Mouse (Mus musculus) adrenal gland, adult 18-20 months (tissue): ENCODE data around the gene Cldn5. TPM values are rescaled to one million over a fixed set of nuclear protein-coding genes. Genes with fewer than 3 reads are reported as not detected.

Source experiments
- DNase-seq, 2 experiments: peaks; one replicate each; pipeline ENCODE4 v3.0.0; 2021 to 2022; ENCODE audit warnings: low spot score in 2 of 2
- total RNA-seq, 2 experiments: library from RNA; stranded (reverse); gene quantifications; 1 replicate in 1 of 2; 2 replicates in 1 of 2; pipeline ENCODE4 v1.2.3; 2021

Gene Cldn5
- total RNA-seq, 2 experiments from 2014 or later = 4.5 to 13.7 TPM

- DNase-seq = no peak
Measured at GRCm38 (mm10) chr16:18781810-18782209, 5.2 kb downstream of the Cldn5 start.

GRCm38 (mm10) chr16:18785025-18785424 is 8.4 kb downstream of the Cldn5 start:
- no peak for DNase-seq

DNA sequence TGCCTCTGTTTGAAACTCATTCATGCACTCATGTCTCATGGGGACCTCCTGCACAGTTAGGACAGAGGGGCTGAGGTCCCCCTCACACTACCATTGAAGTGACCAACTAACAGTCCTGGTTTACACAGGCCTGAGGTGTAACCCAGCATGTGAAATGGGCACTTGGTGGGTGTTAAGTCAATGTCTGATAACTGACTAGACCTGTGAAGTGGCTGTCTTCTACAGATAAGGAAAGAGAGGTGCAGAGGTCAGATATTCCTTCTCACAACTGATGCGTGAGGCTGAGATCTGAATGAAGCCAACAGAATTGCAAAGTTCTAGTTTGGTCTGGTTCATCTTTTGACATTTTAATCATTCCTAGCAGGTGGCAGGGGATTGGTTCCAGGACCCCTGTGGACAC is 8.8 kb downstream of the Cldn5 start:
- no peak for DNase-seq

- DNase-seq = no peak
Measured at GRCm38 (mm10) chr16:18786652-18787051, 10.0 kb downstream of the Cldn5 start.

DNA sequence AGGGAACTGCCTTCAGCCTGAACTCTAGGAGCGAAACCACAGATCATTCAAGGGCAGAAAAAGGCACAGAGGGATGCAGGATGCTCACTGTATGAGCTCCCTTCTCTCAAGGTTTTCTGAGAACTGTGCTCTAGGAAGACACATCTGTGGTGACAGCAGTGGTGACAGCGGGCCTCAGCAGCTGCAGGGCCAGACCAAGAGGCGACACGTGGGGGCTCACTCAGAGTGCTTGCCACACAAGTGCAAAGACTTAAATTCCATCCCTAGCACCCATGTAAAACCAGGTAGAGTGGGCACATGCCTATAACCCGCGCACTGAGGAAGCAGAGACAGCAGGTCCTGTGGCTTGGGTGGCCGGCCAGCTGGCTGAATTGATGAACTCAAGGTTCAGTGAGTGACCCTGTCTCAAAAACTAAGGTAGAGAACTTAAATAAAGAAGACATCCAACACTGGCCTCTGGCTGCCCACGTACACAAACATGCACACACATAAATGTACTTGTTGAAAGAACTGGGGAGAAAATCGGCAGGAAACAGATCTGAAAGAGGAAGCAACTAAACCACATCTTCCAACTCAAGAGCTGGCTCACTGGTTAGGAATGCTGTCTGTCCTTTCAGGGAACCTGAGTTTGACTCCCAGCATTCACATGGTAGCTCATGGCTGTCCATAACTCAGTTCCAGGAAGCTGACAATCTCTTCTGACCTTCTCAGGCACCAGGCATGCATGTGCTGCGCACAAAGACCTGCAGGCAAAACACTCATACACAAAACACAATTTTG is 12.2 kb downstream of the Cldn5 start:
- no peak for DNase-seq

GRCm38 (mm10) chr16:18795223-18795899 is 18.7 kb downstream of the Cldn5 start:
- no peak for DNase-seq

DNA sequence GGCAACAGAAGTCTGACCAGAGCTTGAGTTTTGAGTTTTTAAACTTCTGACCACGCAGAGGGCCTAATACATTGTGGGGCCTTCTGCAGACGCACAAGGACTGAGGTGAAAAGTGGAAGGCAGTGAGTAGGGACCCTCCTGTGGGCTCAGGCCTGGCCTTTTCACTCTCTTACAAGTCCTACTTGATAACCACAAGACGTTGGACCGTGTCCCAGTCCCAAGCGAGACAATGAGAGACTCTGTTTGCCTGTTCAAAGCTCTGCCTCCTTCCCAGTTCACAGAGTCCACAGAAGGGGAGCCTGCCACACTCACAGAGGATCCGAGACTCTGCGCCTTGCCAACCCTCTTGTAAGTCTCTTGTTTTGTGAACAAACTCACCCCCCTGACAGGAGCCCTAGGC is 20.0 kb downstream of the Cldn5 start:
- no peak for DNase-seq

DNA sequence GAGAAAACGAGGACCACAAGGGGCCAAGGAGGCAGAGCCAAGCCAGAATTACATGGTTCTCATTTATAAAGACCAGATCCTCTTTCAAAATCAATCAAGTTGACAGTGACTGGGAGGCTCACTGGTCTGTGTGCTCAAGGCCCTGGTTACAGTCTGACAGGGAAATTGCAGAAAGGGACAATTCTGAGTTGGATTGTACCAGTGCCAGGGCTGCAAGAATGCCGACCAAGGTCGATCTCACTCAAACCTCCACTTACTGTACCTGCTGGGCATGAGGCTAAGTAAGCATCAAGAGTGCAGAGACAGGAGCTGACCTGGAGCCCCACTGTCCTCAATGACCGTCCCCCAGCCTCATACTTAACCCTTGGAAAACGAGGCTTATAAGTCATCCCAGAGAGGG is 21.5 kb downstream of the Cldn5 start:
- no peak for DNase-seq

DNA sequence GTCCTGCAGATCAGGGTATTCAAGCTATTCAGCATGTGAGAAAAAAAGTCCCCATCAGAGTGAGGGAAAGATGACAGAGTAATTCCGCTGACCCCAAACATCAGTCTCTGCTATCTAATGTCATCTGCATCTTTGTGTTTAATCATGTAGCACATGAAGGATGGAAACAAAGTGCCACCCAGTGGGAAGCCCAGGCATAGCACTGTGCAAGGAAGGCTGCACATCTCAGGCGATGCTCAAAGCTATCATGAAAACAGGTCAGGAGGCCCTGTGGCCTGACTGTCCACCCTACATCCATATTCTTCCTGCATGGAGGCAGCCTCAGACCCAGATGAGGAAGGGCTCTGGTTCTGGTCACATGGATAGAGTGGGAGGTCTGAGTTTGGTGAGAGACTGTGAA is 22.2 kb downstream of the Cldn5 start:
- peak; percentile 47 to 53 for DNase-seq

- DNase-seq = peak in 1 of 2 experiments; percentile 14
Measured at GRCm38 (mm10) chr16:18805746-18806145, 29.1 kb downstream of the Cldn5 start.

- no peak for DNase-seq
Measured at GRCm38 (mm10) chr16:18809001-18809400, 32.4 kb downstream of the Cldn5 start.

DNA sequence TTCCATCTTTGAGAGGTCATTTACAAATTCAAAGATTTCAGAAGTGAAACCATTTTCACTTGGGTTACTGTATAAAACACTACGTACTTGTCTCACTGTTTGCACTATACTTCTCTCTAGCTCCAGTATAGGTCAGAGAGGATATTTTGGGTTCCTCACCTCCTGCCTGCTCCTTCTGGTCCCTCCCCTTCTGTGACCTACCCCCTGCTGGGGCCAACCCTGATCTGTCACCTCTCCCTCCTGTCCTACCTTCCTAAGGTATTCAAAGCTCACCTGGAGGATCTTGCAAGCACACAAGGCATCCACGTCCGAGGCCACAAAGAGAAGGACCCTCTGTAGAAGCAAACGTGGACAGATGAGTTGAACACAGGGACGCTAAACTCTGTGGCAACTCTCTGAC is 34.4 kb downstream of the Cldn5 start:
- DNase-seq = no peak

DNA sequence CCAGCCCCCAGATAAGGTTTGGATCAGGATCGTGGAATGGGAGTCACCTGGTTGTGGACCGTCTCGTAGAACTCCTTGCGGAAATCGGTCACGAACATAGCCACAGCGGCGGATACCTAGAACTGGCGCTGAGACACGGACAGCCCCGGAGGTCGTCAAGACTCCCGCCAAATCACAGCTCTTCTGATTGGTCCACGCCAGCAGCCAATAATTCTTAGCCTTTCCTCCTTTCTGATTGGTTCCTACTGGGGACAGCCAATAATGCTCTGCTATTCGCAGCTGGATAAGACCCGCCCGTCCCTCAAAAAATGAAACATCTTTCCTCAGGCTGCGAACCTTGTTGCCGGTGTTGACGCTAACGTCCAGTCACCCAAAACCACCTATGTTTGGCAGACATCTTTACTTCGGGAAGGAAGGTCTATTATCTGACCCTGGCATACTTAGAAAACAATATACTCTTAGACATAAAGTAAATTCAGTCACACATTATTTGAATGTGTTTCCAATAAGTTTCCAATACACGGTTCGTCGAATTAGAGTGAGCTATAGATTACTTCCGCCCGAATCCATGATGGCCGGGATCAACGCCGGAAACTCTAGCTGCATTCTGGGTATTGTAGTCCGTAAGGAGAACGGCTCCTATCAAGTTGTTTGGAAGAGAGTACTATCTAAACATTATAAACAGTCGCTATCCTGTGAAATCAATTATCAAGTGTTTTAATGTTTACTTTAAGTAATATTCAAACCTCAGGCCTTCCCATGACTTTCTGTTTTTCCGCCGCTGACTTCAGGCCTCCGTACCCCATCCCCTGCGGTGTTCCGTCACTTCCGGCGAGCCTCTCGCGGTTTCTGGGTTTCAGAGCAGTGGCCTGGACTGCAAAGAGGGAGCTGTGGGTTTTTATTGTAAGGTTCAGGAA is 35.1 kb downstream of the Cldn5 start, which contains the start of the genes Ufd1 and Cdc45:
TSS of gene Ufd1 (plus strand) at position 312 of the 917 bp plus-strand sequence.
TSS of gene Cdc45 (minus strand) at position 520 of the 917 bp plus-strand sequence.
- peak; percentile 79 to 83 for DNase-seq

GRCm38 (mm10) chr16:18812385-18812910 is 35.8 kb downstream of the Cldn5 start:
- no peak for DNase-seq

DNA sequence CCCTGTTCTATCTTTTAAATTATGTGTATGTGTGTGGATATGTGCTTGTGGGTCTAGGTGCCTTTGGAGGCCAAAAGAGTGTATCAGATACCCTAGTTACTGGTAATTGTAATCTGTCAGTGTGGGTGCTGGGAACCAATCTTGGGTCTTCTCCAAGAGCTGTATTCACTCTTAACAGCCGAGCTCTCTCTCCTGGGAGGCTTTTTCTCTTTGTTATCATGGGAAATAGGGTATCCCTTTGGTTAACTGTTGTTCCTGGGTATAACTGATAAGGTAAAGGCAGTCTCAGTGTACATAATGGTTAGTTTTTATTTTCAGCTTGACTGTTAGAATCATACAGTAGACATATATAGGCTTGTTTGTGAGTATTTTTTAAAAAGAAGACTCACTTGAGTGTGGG is 45.7 kb downstream of the Cldn5 start:
- no peak for DNase-seq

DNA sequence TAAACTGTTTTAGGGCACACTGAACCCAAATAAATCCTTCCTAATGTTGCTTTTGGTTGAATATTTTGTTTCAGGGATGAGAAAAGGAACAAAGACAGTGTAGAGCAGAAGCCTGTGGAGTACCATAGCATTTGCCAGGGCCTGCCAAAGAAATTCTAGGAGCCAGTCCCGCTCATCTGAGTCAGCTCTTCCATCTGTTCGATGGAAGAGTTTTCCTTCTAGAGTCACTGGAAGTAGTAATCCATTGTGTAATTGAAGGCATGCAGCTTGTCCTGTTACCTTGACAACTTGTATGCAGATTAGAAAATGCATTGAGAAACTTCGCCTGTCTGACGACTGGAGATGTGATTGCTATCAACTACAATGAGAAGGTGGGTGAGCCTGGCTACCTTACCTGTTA is 46.3 kb downstream of the Cldn5 start:
- no peak for DNase-seq

Other genes with a start within 250 kb of the Cldn5 start
- under 1 TPM in 1 of 2 experiments, not detected in 1; 0.22 TPM for gene Tbx1, start 186.2 kb upstream of the Cldn5 start, total RNA-seq
- not detected for gene Gp1bb, start 154.4 kb upstream of the Cldn5 start, total RNA-seq
- 1 to 10 TPM; 1.4 to 5.1 TPM for gene Gm49601, start 150.4 kb upstream of the Cldn5 start, total RNA-seq
- gene Sept5, start 146.9 kb upstream of the Cldn5 start, total RNA-seq = 10 to 100 TPM in 1 of 2 experiments, 1 to 10 TPM in 1; 7.9 to 10.7 TPM
- gene Ufd1, start 34.9 kb downstream of the Cldn5 start, total RNA-seq = 100 to 1,000 TPM in 1 of 2 experiments, 10 to 100 TPM in 1; 98.4 to 121 TPM
- 10 to 100 TPM in 1 of 2 experiments, 1 to 10 TPM in 1; 6.3 to 11.0 TPM for gene Cdc45, start 35.1 kb downstream of the Cldn5 start, total RNA-seq
- 10 to 100 TPM in 1 of 2 experiments, 1 to 10 TPM in 1; 9.7 to 18.5 TPM for gene 2510002D24Rik, start 59.7 kb downstream of the Cldn5 start, total RNA-seq
- gene Gm28539, start 59.7 kb downstream of the Cldn5 start, total RNA-seq = 1 to 10 TPM; 5.3 to 7.5 TPM
- 10 to 100 TPM; 50.2 to 50.4 TPM for gene Mrpl40, start 100.0 kb downstream of the Cldn5 start, total RNA-seq
- gene Hira, start 100.2 kb downstream of the Cldn5 start, total RNA-seq = 10 to 100 TPM; 29.4 to 32.3 TPM